Mouse (Mus musculus): ENCODE measurements around the gene Lypd4.

GRCm38 (mm10) chr7:24887096-24887495, 17.4 kb upstream of the Lypd4 start:
- TF ChIP-seq POLR2A (IDR thresholded peaks at IDR 0.05; ENCODE audit: insufficient read length, low read depth) (no peak), MYOG (IDR thresholded peaks at IDR 0.05; ENCODE audit: control insufficient read depth in 1 of 3, insufficient read depth in 1 of 3, insufficient read length in 2 of 3, low read depth in 2 of 3) (no peak), MAX (IDR thresholded peaks at IDR 0.05; ENCODE audit: low read depth) (no peak), USF1 (IDR thresholded peaks at IDR 0.05; ENCODE audit: low read depth) (no peak), E2F4 (IDR thresholded peaks at IDR 0.05; ENCODE audit: insufficient read depth) (no peak)

All from myocyte (in vitro differentiated cells).